In genomic region chr9:47350301-47350700, GRCm38 (mm10) we compare ENCODE assay signal across 15 mouse cellular contexts.
"Had no signal": no experiment of that assay in that cellular context is flagged by ENCODE, and none has a peak within 500 bp of the region (broad histone marks: within the 10 kb centered on the region; RNA-seq: fewer than 3 reads in every experiment).

No protein-coding gene starts in this region.

- H3K9me3 ChIP-seq: liver, embryonic 13.5 days; midbrain, embryonic 12.5 days; neural tube, embryonic 13.5 days had no signal

- H3K36me3 ChIP-seq: liver, embryonic 13.5 days; midbrain, embryonic 12.5 days; neural tube, embryonic 13.5 days had no signal

- H3K9ac ChIP-seq: liver, embryonic 13.5 days; midbrain, embryonic 12.5 days; neural tube, embryonic 13.5 days had no signal

- ATAC-seq: midbrain, embryonic 16.5 days had no signal

- H3K4me3 ChIP-seq: left cerebral cortex, adult 2 months; liver, embryonic 13.5 days; midbrain, embryonic 12.5 days; myocyte; neural tube, embryonic 13.5 days had no signal

- H3K27me3 ChIP-seq: liver, embryonic 13.5 days had no signal

- H3K4me2 ChIP-seq: liver, embryonic 13.5 days; midbrain, embryonic 12.5 days; neural tube, embryonic 13.5 days had no signal

- H3K27ac ChIP-seq: kidney, postnatal 0 days; left cerebral cortex, adult 2 months; liver, embryonic 13.5 days; midbrain, embryonic 12.5 days; neural tube, embryonic 13.5 days had no signal

- DNase-seq: layer of hippocampus, postnatal 36 days; liver, embryonic 13.5 days; lung, adult 2 months; lung, postnatal 14 days; lung, postnatal 4 days; retina, postnatal 1 day; right cerebral cortex, postnatal 25 days; thymus, adult 18-20 months; thymus, postnatal 36 days had no signal
